Mouse (Mus musculus): ENCODE measurements around the gene Htr1f.

Htr1f gene

GRCm38 (mm10) chr16:64941646-64942195, 163.9 kb downstream of the Htr1f start:
- DNase-seq: peak; percentile 48

GRCm38 (mm10) chr16:64934793-64935192, 170.9 kb downstream of the Htr1f start:
- no peak for DNase-seq

GRCm38 (mm10) chr16:64934011-64934410, 171.6 kb downstream of the Htr1f start:
- no peak for DNase-seq

GRCm38 (mm10) chr16:64923500-64923899, 182.2 kb downstream of the Htr1f start:
- no peak for DNase-seq

DNA sequence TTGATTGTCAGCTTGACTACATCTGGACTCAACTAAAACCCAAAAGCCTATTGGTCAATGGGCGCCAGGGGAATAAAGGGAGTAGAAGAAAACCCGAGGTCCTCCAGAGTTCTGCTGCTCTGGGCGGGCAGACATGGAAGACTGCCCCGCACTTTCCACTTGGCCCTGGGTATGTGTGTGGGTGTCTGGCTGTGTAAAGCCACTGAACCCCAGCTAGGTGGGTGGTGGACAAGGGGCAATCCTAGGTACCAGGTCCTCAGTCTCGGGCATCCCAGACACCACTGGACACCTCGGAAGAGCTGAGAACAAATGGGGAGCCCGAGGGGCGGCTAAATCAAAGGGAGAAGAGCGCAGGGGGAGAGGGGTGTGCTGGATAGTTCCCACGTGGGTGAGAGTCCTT, 196.9 kb downstream of the Htr1f start:
- no peak for DNase-seq

DNA sequence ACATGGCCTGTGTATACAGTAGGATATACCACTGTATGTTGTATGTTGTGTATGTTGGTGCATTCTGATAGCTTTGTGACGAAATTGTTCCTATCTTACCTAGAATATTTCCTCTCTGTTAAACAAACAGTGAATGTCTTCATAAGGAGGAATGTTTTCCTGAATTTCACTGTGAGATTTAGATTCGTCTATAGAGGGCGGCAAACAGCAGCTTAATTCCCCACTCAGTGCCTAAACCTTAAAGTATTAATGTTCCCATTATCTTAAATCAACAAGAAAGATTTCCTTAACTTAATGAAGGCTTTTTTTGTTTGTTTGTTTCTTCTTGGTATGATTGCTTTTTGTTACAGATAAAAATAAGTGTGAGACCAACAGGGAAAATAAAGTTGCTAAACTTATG, 198.5 kb downstream of the Htr1f start:
- peak; percentile 16 for DNase-seq

DNA sequence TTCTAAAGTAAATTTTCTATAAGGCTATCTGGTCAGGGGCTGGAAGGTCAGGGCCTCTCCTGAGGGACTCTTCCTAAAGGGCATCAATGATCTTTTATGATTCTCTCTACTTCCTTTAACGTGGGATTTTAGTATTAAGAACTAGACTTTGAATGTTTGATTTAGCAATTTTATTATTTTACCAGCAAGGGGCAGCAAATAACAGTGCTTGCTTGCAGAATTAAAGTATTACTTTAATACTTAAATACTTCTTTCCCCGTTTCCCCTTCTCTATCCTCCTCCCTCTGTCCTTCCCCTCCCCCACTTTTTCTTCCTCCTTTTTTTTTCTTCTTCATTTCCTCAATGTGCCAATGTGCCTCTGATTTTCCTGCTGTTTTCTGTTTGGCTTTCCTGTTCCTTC, 202.3 kb downstream of the Htr1f start:
- no peak for DNase-seq

GRCm38 (mm10) chr16:64899084-64899483, 206.6 kb downstream of the Htr1f start:
- DNase-seq: peak; percentile 55

GRCm38 (mm10) chr16:64889496-64889895, 216.2 kb downstream of the Htr1f start:
- DNase-seq: no peak

DNA sequence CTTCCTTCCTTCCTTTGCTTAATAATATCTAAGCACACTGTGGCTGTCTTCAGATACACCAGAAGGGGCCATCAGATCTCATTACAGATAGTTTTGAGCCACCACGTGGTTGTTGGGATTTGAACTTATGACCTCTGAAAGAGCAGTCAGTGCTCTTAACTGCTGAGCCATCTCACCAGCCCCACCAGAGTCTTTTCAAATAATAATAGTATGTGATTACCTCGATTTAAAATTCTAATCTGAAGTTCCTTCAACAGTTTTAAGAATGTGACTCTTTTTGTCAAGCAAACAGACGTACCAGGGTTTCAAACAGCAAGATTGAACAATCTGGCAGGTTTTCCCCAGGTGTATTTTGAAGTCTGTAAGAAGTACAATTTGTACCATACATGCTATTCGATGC, 220.1 kb downstream of the Htr1f start:
- DNase-seq: no peak

- DNase-seq: no peak
Observed at GRCm38 (mm10) chr16:64885142-64885541, 220.5 kb downstream of the Htr1f start.

DNA sequence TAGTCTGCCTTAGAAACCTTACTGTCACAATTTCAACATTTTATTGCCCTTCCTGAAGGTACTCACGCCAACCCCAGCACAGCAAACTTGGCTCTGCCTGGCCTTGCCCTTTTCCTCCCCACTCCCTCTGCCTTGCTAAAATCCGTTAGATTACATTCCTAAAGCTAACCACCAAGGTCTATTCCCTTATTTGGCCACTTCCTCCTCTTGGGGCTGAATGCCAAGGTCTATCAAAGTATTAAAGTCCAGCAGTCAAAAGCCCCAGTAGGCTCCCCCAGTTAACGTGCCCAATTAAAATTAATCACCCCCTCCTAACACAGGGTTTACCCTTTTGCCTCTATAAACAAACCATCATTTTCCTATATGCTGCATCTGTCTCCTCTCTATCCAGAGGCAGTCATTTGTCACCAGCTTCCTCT, 221.2 kb downstream of the Htr1f start:
- no peak for DNase-seq

DNA sequence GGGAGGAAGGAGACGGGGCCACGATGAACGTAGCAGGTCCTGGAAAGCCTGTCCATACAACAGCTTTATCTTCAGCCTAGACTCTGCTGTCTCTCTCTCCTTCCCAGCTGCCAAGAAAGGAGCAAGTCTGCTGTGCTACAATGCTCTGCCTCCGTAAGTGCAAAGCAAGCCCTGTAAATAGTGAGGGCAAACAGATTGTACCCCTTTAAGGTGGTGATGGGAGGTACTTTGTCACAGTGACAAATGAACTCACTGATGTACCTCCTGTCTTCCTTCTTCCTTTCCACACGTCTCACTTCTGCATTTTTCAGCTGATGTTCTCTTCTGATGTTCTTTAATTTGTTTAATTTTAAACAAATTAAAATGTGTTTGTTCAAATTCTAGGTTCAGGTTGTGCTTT, 221.8 kb downstream of the Htr1f start:
- no peak for DNase-seq

DNA sequence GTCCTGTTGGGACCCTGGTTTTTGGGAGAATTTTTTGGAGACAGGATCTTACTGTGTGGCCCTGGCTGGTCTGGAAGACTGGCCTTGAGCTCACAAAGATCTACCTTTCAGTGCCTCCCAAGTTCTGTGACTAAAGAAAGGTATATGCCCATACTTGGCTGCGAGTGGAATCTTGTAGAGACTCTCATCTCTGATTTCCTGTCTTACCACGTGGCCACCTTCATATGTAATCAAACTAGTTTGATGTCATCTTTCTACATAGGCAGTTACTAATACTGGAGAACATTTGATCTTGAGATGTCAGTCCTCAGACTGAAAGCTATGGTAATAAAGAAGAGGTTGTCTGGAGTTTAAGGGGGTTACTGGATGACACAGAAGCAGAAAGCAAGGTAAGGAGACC, 224.2 kb downstream of the Htr1f start:
- DNase-seq: no peak

GRCm38 (mm10) chr16:64880986-64881385, 224.7 kb downstream of the Htr1f start:
- no peak for DNase-seq

DNA sequence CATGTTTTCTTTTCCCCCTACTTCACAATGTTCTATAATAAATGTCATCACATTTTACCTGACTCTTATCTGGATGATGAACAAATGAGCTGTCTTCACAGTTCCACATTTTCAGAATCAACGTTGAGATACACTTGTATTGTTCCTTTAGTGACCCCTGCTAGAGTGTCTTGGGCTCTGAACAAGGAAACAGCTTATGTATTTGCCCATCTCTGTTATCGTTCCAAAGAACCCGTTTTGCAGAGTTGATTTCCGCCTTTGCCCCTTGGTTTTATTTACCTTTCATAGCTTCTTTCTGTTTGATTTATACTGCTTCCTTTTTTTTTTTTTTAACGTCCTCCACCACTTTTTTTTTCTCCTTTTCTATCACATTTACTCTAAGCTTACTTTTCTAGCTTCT, 225.9 kb downstream of the Htr1f start:
- no peak for DNase-seq

GRCm38 (mm10) chr16:64878611-64879132, 227.0 kb downstream of the Htr1f start:
- DNase-seq: no peak

- no peak for DNase-seq
Observed at GRCm38 (mm10) chr16:64877314-64877713, 228.3 kb downstream of the Htr1f start.

DNA sequence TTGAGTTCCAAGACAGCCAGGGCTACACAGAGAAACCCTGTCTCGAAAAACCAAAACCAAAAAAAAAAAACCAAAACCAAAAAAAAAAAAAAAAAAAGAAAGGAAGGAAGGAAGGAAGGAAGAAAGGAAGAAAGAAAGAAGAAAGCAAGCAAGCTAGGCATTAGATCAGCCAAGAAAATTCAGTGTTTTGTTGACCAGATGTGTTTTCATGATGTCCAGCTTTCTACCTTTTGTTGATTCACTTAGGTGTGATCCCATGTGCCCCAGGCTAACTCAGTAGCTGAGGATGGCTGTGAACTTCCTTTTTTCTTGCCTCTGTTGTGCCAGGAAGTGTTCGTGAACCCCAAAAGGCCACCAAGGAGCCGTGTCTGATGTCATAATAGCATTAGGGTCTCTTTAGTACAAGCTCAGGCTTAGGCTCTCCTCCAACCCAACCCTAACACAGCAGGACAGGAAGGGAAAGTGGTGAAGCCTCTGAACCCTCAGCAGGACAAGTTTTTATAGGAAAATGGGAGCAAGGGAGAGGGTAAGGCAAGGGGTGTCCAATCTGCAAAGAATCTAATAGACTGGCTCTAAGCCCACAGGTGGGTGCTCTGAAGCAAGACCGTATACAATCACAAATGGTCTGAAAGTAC, 228.9 kb downstream of the Htr1f start:
- DNase-seq: no peak

GRCm38 (mm10) chr16:64875822-64876221, 229.8 kb downstream of the Htr1f start:
- DNase-seq: no peak

GRCm38 (mm10) chr16:64875384-64875783, 230.3 kb downstream of the Htr1f start:
- DNase-seq: no peak

Data from thymus, postnatal 14 days (tissue).